Mouse (Mus musculus) testis, adult 2 months (tissue): ENCODE data around the gene Lekr1. TPM values are rescaled to one million over a fixed set of nuclear protein-coding genes. Genes with fewer than 3 reads are reported as not detected.

Experiments
- H3K27ac ChIP-seq: fragments of 200-500 bp; 2 replicates; pipeline ENCODE4 v1.5.1; 2012; ENCODE audit warnings: low read depth, low read length; ENCODE audit not compliant: control insufficient read depth, insufficient read depth
- H3K27me3 ChIP-seq: fragments of 200-500 bp; 2 replicates; pipeline ENCODE4 v1.6.1; 2012; ENCODE audit warnings: mild to moderate bottlenecking, low read length, moderate library complexity; ENCODE audit not compliant: control insufficient read depth, insufficient read depth
- H3K36me3 ChIP-seq: fragments of 200-500 bp; 2 replicates; pipeline ENCODE4 v1.6.1; 2012; ENCODE audit warnings: mild to moderate bottlenecking, low read length; ENCODE audit not compliant: control insufficient read depth, insufficient read depth
- H3K4me1 ChIP-seq: fragments of 200-500 bp; 2 replicates; pipeline ENCODE4 v1.6.1; 2012; ENCODE audit warnings: low read length; ENCODE audit not compliant: control insufficient read depth, insufficient read depth
- H3K4me3 ChIP-seq: fragments of 200-500 bp; 2 replicates; pipeline ENCODE4 v1.5.1; 2012; ENCODE audit warnings: low read depth, mild to moderate bottlenecking, low read length, moderate library complexity, mixed read lengths; ENCODE audit not compliant: control insufficient read depth
- CTCF ChIP-seq: fragments of 200-500 bp; IDR thresholded peaks from 2 replicates; pipeline ENCODE4 v1.5.1; 2012; ENCODE audit warnings: low read depth, mild to moderate bottlenecking, inconsistent platforms, low read length, moderate library complexity; ENCODE audit not compliant: control insufficient read depth, insufficient read depth, insufficient replicate concordance
- POLR2A ChIP-seq: fragments of 200-500 bp; IDR thresholded peaks from 2 replicates; pipeline ENCODE4 v1.6.1; 2012; ENCODE audit warnings: low read depth, mild to moderate bottlenecking, inconsistent platforms, low read length, moderate library complexity; ENCODE audit not compliant: control insufficient read depth
- polyA plus RNA-seq: library from polyadenylated mRNA; depleted of rRNA; stranded (reverse); fragments of >200 nt; gene quantifications from 2 replicates; pipeline ENCODE4 v1.2.3, GENCODE M21; 2012

Lekr1 gene
- polyA plus RNA-seq, 1 experiment = 8.0 TPM

DNA sequence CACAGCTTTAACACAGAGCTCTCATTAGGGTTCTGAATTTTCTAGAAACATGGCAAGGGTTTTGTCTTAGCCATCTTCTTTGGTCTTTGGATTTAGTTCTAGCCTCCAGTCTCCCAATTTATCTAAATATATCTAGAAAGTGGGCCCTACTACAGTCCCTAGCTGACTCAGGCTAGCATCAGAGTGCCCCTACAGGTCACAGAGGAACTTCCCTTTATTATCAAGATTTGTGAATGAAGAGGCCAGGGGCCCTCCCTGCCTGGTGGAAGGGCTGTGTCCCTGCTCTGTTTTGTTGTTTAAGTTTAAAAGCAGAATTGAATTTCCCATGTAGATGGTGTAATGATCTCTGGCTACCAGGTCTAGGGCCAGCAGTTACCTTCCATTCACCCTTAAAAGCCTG, 173.6 kb downstream of the Lekr1 start:
- Histone ChIP-seq H3K4me1 (no peaks in the 10 kb centered on the region), H3K4me3 (no peak overlapping the region), H3K27ac (no peak overlapping the region), H3K36me3 (no peaks in the 10 kb centered on the region), H3K27me3 (no peaks in the 10 kb centered on the region)
- TF ChIP-seq CTCF (no peak), POLR2A (no peak)

DNA sequence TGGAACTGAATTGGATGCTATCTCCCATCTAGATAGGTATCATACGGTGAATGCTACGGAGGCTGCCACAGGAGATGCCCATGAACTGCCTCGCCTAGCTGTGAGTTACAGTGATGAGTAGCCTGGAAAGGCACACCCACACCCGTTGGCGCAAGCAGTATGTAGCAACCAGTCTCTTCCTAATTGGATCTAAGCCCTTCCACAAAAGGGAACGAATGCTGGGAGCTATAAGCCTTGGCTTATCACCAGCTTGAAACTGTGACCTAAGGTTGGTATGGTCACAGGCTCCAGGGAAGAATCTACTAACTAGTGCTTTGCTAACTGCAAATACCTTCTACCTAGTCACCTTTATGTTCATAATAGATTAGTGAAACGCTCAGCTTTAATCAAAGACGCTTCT, 175.1 kb downstream of the Lekr1 start:
- TF ChIP-seq POLR2A (no peak), CTCF (no peak)

DNA sequence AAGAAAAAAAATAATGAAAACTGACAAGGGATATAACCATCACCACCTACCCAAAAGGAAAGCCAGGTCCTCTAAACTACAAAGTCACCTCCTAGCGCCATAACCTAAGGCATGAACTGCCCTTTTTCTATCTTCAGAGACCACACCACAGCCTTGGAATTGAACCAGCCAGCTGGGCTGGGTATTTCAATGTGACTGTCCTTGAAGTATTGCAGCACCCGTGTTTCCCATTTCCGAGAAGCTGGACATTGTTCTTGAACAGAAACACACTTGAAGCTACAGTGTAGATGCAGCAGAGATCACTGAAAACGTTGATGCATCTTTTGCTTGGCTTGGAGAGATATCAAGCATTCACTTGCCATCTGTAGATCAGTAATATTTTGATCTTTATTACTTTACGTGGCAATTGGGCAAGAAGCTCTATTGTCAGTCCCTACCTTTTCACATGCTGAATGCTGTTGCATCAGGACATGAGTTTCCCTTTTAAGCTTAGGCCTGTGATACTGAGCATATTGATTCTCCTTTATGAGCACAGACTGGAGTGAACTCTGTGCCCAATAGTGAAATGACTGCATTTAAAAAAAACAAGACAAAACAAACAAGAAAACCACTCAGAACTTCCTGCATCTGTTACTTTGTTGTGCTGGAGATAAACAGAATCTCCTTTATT, 176.6 kb downstream of the Lekr1 start:
- H3K27ac ChIP-seq = no peak overlapping the region
- no peak overlapping the region for H3K4me3 ChIP-seq
- H3K27me3 ChIP-seq = no peaks in the 10 kb centered on the region
- TF ChIP-seq CTCF (no peak), POLR2A (no peak)
- H3K36me3 ChIP-seq = no peaks in the 10 kb centered on the region
- H3K4me1 ChIP-seq = no peaks in the 10 kb centered on the region

More for the DNA sequence above, 175.1 kb downstream of the Lekr1 start:
- Histone ChIP-seq H3K4me1 (no peaks in the 10 kb centered on the region), H3K4me3 (no peak overlapping the region), H3K27me3 (no peaks in the 10 kb centered on the region), H3K27ac (no peak overlapping the region), H3K36me3 (no peaks in the 10 kb centered on the region)

DNA sequence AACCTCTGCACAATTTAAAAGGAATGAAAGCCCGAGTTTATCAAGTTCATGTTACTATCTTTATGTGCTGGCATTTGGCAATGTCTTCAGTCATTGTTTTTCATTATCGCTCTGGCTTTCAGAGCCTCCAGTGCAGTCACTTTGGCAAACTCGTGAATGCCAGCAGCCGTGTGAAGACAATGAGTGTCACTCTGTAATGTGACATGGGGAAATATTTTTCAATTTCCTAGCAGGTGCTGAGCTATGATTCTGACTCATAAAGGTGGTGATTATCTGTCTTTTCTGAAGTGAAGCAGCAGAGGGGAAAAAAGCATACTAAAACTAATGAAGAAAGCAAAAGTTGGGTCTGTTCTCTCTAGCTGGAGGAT, 177.1 kb downstream of the Lekr1 start:
- H3K4me1 ChIP-seq = no peaks in the 10 kb centered on the region
- H3K4me3 ChIP-seq = no peak overlapping the region
- TF ChIP-seq CTCF (no peak), POLR2A (no peak)
- no peak overlapping the region for H3K27ac ChIP-seq
- no peaks in the 10 kb centered on the region for H3K27me3 ChIP-seq
- H3K36me3 ChIP-seq = no peaks in the 10 kb centered on the region

DNA sequence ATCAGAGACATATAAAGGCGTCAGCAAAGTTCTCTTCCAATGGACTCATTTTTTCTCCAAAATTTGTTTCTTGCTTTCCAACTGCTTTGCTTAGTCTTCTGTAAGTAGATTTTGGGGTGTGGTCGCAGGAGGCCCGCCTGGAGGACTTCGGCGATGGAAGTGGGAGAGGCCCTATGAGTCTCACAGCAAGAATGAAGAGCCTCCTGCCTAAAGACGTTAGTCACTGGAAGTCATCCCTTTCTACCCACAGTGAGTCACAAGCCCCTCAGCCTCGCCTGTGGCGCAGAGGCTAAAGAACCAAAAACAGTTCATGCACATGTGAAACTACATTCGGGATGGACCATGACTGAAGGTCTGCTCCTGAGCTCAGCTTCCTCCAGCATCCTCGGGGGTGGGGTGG, 178.3 kb downstream of the Lekr1 start:
- H3K36me3 ChIP-seq = no peaks in the 10 kb centered on the region
- no peak overlapping the region for H3K4me3 ChIP-seq
- no peaks in the 10 kb centered on the region for H3K27me3 ChIP-seq
- H3K27ac ChIP-seq = no peak overlapping the region
- no peaks in the 10 kb centered on the region for H3K4me1 ChIP-seq
- TF ChIP-seq CTCF (no peak), POLR2A (no peak)

DNA sequence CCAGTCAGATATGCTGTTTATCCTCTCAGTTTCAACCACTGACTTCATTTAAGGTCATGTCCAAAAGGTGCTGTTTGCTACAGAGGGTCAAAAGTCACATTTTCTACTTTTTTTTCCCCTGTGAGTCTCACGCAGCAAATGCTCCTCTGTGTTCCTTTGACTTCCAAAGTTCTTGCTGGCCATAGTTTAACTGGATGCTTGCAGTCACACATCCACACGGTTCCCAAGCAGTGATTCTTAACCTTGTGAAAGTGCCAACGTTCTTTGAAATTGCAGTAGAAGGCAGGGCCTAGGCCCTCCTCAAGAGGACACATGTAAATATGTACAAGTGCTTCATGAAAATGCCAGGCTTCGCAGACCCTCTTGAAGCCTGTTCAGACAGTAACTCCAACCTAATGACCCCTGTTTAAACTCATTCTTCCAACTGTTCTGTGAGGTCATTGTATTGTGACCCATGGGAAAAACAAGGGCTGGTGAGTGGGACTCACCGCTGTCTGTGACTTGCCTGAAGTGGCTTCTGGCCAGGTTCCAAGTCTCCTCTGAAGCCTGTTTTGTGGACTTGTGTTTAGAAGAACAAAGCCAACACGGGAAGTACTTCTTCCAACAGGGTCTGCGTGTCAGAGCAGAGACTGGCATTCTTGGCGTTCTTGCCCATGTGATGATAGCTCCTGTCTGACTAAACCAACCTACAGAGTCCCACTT, 179.0 kb downstream of the Lekr1 start:
- no peaks in the 10 kb centered on the region for H3K4me1 ChIP-seq
- H3K27ac ChIP-seq = no peak overlapping the region
- H3K27me3 ChIP-seq = no peaks in the 10 kb centered on the region
- no peak overlapping the region for H3K4me3 ChIP-seq
- TF ChIP-seq POLR2A (no peak), CTCF (no peak)
- H3K36me3 ChIP-seq = no peaks in the 10 kb centered on the region

DNA sequence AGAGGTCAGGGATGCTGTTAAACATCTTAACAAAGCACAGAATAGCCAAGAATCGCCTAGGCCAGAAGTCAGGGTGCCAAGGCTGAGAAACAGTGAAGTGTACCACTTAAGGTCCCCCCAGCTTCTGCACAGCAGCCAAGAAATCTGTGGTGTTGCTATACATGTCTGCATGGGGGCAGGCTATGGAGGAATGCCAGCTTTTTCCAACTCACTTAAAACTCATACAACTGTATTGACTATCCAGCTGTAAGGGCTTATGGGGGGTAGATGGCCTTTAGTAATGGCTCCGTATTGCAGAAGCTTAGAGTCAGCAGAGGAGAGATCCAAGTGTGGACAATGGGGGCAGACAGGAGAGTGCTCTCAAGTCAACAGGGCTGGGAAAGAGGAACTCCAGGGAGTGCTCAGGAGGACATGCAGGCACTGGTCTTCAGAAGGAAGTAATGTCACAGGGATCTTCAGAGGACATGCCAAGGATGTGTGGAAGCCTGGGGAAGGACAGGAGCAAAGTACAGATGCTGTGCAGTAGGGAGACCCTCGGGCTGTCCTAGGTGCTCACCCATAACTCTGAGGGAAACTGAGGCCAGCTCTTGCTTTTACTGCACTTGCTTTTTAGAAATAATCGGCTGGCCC, 181.2 kb downstream of the Lekr1 start:
- Histone ChIP-seq H3K27ac (no peak overlapping the region), H3K27me3 (no peaks in the 10 kb centered on the region), H3K4me3 (no peak overlapping the region), H3K36me3 (no peaks in the 10 kb centered on the region), H3K4me1 (no peaks in the 10 kb centered on the region)
- no peak for TF ChIP-seq POLR2A
- no peak for TF ChIP-seq CTCF

DNA sequence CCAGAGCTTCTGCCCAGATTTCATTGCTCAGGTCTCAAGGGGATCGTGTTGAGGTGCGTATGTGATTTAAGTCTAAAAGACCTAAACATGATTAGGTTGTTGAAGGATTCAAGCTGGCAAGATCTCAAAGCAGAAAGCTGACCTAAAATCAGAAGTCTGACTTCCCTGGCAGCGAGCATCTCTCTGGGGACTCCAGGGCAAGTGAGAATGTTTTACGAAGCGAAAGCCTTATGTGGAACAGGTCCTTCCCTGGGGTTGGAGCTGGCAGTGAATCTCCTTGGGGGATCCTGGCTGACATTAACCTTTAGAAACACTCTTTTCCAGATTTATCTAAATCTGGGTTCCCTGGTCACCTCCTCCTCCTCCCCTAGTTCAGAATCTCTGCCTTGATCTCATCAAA, 187.7 kb downstream of the Lekr1 start:
- Histone ChIP-seq H3K36me3 (no peaks in the 10 kb centered on the region), H3K27ac (no peak overlapping the region), H3K4me1 (no peaks in the 10 kb centered on the region; the same call in 1 of the 2 replicates), H3K27me3 (no peaks in the 10 kb centered on the region), H3K4me3 (no peak overlapping the region)
- TF ChIP-seq CTCF = no peak
- TF ChIP-seq POLR2A = no peak
